Mouse (Mus musculus) spleen, postnatal 36 days (tissue): ENCODE measurements around the gene Ccnjl.

ENCODE experiments used
- DNase-seq, 2 experiments: peaks; one replicate each; pipeline ENCODE4 v3.0.0; 2022; ENCODE audit warnings: low spot score in 2 of 2, mixed read lengths in 1 of 2

Ccnjl gene

DNA sequence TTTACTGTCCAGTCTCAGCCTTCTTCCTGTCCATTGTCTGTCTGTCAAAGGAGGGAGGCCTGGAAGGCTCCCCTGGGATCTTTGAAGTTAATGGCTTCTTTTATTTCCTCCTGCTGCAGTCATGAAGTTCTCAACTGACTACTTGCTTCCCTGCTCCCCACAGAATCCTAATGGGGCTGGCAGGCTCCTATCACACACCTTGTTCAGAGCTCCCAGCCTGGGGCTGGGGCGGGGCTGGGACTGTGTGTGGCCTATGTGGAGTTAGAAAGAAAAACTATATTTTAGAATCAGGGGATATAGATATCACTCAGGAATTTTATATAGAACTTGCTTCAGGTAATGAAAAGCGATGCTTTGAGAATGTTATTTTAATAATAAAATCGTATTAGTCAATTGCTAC is 8.1 kb upstream of the Ccnjl start:
- no peak for DNase-seq

DNA sequence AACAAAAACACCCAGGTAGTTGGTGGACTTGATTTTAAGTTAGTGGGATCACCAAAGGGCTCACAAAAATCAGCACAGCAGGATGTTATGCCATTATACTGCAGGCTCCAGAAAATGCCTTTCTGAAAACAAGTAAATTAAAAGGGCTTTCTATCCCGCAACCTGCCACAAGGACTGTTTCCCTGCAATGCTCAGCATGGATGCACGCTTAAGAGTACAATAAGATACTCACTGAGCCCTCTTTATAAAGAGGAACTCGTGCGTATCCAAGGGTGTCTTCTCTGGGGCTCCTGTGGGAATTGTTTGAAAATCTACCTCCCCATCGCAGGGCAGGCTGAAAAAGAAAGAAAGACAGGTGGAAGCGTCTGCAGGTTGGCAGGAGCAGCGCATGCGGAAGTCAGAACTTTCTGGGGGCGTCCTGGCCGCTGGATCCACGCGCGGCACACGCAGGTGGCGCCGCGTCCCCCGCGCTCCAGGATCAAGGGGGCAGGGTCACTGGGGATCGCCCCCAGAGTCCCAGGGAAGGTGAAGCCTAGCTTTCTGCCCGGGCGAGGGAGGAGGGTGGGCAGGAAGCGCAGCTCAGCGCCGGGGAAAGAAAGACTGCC is 404 bp upstream of the Ccnjl start:
- DNase-seq, result peak in 1 of 2 experiments; percentile 4

DNA sequence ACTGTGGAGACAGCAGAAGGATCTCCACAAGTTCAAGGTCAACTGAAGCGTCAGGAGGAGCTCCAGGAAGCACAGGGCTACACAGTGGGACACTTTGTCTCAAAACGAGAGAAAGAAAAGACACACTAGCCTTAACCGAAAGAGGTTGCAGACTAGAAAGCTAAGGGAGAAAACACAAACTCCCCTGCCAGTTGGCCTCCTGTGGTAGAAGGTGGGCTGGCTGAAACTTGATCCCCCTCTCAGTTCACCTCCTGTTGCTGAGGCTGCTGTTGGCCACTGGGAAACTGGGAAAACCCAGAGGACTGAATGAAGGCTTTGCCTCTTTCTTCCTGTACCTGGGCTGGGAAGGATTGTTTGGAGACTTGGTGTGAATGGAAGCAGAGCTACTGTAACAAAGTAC is 1.5 kb downstream of the Ccnjl start:
- DNase-seq, result no peak

DNA sequence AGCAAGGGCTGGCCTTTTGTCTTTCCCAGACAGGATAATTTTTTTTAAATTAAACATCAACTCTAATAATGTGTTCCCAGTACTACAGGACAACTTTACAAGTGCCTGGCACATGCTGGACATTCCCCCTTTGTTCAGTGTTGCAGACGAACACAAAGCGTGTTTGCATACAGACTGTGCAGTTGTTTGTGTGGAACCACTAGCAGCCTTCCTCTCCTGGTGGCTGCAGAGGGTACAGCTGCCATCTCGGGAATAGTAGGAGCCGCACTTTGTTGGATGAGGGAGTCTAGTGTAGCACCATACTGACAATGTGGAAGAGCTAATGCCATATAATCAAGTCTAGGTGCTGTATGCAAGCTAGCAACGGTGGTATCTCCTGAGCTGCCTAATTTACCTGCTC is 3.0 kb downstream of the Ccnjl start:
- no peak for DNase-seq

DNA sequence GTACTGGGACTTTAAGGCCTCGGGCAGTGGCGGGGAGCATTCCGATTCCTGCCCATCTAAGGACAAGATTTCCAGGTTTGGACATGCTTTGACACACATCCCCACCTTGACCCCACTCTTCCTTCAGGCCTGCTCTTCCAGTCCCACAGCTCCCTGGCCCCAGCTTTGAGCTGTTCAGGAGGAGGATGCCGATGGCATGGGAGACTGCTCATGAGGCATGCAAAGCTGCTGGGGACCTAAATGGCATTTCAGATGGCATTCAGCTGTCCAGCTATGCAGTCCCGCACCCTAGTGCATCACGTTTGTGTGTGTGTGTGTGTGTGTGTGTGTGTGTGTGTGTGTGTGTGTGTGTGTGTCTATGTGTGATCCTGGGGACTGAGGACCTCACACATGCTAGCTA is 8.5 kb downstream of the Ccnjl start:
- no peak for DNase-seq

DNA sequence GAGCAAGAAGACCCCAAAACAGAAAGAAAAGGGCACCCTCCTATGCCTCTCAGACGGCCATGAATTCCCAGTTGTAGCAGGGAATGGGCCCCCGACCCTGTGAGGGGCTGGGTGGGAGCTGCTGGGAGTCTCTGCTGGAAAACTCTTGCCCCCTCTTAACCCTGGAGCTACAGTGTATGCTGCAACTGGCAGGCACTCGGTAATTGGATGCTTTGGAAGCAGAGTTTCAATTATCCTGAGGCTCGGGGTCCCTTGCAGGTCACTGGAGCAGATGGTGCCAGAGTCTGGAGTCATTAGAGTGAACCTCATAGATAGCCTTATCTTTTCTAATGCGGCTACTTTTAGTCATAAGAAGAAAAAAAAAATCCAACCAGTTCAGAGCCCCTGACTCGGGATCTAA is 11.3 kb downstream of the Ccnjl start:
- no peak for DNase-seq

DNA sequence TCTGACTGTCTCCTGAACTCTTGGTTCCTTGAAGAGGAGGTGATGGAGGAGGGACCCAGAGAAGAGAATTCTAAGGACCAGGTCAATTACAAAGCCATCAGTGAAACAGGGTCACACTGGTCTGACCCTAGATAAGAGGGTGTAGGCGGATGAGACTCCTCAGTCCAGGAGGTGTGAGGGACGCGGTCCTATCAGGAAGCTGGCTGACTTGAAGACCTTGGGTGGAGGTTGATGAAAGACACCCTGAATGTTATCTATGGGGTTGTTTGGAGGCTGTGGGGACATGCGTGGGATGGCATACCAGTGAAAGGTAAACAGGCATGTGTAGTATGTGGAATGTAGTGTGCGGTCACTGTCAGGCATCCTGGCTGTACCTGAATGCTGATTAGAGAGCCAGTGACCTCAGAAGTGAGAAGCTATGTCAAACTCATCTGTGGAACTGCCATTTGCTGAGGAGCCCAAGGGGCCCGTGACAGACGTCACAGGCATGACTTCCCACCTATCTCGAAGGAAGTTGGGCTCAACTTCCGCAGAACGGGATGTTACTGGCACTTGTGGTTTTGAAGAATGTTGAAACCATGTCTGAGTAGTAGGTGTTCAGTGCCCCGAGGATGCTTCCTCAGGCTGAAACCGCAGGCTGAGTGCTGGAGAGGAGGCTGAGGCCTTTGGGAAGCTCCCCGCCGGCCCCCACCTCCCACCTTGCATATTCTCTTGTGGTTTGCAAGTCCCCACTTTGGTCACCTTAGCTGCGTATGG is 15.3 kb downstream of the Ccnjl start:
- DNase-seq, result no peak

DNA sequence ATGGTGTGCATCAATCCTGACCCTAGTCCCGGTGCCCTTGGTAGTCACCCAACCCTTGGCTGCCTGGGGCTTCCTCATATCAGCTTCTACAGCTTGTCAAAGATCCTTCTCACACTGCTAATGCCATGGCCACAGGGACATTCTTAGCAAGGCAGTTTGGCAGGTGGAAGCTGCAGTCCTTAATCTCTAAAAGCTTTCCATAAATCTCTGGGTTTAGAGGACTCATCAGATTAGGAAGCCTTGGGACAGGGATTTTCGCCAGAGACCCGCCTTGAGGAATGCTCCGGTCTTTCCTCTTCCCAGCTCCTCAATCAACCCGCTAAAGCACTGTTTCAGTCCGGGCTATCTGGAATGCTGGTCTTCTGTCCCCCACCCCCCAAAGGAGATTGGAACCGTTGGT is 16.2 kb downstream of the Ccnjl start:
- DNase-seq, result no peak

DNA sequence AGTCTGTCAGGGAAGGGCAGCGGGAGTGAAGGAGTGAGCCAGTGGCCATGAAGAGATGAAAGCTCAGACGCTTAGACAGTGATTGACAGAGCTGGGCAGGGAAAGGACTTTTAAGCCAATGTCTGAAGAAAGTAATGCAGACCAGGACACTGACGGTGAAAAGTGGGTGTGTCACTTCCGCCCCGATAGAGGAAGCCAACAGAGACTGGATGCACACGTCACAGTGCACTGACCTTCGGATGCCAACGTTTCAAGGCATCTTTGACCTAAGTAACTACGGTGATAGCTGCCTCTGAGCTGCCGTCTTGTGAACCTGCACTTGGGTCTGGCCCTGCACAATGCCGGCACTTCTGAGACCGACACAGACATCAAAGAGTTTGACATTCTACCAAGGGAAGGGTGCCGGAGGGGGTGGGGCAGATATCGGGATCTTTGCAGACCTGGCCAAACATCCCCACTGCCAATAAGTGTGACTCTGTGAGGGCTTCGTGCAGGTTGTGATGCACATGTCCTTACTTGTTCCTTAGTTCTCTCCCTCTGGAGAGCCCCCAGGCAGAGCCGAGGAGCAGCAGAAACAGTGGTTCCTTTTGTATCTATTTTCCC is 17.4 kb downstream of the Ccnjl start:
- DNase-seq, result no peak

DNA sequence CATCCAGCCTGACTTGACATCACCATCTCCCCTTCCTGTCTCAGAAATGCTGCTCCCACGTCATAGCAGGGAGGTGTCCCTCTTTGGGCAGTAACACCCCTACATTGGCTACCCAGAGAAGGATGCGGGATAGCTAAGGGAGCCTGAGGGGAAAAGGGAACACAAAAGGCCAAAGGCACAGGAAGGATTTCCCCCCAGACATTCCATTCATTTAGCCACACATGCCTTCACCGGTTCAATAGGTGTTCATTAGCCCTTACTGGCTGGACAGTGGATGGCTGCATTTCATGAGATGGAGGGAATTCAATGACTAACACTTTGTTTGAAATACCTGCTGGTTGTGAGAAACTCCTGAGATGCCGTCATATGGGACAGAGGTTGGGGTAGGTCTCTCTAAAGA is 18.1 kb downstream of the Ccnjl start:
- DNase-seq, result no peak

DNA sequence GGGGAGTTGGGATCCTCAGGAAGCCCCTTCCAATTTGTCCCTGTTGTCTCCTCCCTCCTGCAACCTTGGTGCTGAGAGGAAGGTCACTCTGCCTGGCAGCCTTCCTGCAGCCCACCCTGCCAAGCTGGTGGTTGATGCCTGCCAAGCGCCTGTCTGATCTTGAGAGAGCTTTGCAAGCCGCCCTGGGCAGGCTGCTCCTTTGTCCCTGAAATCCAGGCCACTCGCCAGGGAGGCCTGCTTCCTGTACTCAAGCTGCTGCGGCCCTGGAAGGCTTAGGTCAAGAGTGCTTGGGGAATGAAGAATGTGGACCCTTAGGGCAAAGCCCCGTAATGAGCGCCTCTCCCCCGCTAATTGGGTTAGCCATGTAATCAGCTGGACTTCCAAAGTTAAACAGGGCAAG is 19.6 kb downstream of the Ccnjl start:
- DNase-seq, result peak in 1 of 2 experiments; percentile 3

DNA sequence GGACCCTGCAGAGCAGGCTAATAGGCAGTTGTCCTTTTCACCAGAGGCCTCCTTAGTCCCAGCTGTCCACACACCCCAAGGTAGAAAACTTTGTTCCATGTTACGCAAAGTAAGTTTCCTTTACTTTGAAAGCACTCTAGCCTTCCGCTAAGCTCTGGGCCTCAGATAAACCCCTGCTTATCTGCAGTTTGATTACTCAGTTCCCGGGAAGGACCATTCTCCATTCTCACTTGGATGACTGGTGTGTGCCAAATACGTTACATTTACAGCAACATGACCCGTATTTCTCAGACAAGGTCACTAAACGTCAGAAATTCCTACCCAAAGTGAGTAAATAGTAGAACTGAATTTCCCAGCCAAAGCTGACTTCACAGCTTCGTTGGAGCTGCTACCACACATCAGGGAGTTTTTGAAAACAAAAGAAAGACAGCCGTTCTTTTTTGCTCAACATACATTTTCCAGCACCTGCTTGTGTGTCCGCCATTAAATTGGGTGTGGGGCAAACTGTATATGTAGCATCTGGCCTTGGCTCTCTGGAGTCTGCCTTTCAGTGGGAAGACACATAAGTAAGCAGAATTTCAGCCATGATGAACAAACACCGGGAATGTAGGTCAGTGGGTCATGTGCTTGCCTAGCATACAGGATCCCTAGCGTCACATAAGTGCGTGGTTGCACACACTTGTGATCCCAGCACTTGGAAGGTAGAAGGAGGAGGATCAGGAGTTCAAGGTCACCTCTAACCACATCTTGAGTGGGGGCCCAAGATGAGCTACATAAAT is 20.3 kb downstream of the Ccnjl start:
- no peak for DNase-seq

DNA sequence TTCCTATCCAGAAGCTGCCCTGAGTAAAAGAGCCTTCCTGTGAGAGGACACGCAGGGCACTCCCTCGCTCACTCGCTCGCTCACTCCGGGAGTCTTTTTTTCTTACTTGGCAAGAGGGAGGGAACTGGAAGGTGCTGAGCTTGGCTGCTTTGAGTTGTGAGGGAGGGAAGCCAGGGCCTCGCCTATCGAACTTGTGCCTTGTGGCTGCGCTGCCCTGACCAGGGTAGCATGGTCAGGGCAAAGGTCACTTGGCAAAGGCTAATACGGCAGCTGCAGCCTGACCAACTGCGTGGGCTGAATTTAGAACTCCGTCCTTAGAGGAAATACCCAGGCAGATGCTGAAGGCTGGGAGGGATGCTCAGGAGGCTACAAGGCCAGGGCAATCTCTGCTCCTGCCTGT is 21.1 kb downstream of the Ccnjl start:
- DNase-seq, result peak in 1 of 2 experiments; percentile 2

DNA sequence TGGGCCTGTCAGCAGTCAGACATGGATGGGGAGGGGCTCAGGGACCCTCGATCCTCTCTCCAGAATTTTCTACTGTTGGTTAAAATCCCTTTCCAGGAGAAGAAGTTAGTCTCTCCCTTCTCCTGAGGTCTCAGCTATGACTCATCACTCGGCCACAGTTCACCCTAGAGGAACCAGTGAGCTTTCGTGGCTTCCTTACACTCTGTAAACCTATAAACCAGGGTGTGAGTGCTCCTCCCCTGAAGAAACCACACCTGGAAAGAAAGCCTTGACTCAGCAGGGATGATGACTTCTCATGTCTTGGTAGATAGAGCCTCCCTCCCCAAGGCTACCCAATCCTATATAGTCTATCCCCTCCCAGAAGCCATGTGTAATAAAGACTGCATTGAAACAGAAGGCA is 23.2 kb downstream of the Ccnjl start:
- no peak for DNase-seq

DNA sequence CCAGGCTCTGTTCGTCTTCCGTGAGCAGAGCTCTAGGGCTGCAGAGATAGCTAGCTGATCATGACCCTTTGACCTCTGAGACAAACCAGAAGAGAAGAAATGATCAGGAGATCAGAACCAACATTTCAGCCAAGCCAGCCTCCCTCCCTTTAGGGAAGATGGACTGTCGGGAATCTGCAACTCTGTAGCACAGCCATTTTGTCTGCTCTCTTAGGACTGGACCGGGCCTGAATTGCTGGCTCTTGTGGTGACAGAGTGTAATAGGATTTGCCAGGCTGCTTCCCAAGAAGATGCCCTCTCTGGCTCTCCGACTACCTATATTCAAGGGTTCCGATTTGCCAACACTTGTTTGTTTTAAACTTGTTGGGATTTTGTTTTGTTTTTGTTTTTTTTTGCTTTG is 24.1 kb downstream of the Ccnjl start:
- no peak for DNase-seq

DNA sequence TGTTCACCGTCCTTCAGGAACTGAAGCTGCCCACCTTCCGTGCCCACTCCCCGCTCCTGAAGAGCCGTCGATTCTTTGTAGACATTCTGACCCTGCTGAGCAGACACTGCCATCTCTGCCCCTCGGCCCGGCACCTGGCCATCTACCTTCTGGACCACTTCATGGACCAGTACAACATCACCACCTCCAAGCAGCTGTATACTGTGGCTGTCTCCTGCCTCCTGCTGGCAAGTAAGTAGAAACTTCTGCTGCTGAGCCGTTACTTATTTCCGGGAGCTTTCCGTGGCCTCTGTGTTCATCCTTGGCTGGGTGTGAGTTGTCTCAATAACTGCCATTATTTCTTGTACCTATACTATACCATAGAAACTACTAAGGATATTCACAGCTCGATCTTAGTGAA is 28.0 kb downstream of the Ccnjl start:
- no peak for DNase-seq

DNA sequence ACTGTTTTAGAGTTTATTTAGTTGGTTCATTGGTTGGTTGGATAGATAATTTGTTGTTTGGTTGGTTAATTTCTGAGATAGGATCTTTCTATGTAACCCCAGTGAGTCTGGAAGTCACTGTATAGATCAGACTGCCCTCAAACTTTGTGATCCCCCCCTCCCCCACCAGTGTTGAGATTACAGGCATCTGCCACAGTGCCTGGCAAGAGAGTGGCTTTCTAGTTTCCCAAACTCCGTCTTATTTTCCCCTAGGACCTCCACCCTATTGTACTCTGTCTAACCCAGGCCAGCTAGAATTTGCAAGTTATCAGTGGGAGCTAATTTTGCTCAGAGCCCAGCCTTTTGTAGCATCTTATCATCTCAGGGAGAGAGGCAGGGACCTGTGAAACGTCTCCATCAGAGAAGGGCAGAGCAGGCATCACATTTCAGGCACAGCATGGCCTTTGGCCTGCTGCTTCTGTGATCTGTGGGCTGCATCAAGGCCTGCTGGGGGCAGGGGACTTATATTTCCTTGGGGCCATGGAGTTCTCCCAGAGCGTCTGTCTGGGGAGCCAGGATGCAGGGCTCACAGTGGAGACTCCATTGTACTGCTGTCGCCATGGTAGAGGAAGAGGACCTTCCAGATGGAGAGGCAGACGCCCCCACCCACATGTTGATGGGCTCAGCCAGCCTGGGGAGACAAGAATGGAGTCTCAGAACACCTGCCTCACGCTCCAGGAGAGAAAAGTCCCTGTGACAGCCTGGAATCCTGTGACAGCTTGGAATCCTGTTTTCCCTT is 31.1 kb downstream of the Ccnjl start:
- no peak for DNase-seq

DNA sequence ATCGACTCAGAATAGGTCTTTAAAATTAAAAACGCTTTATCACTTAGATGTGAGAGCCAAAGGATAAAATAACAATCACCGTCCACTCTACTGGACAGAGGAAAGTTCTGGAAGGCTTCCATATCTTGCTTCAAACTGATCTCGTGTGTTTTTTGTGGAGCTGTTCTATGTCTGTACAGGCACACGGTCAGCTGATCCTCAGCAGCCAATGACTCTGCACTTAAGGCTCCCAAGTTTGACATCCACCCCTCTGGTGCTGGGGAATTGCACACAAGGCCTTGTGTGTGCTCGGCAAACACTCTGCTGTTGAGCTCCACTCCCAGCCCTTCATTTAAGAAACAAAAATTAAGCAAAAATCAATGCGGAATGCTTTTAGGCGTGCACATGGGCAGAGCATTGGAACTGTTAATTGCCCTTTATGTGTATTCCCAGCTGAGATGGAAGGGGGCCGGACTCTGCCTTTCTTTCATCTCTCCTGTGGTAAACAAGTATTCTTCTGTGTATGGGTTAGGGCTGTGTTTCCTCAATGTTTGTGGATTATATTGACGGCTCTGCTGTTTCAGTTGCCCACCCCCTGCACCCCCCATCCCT is 35.2 kb downstream of the Ccnjl start:
- no peak for DNase-seq

DNA sequence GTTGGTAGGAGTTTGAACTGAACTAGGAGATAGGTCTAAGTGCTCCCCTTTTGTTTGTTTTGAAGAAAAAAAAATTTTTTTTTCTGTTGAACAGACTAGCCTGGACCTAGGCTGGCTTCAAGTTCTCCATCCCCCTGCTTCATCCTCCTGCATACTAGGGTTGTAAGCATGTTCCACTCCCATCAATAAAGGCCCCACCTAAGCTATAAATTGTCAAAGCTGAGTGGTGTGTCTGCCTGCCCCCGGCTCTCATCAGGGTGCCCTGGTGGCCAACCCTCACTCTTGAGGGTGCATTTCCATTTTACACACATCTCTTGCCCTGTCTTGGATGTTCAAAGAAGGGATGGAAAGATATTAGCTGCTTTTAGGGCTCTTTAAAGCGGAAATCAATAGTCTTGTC is 36.8 kb downstream of the Ccnjl start:
- no peak for DNase-seq

DNA sequence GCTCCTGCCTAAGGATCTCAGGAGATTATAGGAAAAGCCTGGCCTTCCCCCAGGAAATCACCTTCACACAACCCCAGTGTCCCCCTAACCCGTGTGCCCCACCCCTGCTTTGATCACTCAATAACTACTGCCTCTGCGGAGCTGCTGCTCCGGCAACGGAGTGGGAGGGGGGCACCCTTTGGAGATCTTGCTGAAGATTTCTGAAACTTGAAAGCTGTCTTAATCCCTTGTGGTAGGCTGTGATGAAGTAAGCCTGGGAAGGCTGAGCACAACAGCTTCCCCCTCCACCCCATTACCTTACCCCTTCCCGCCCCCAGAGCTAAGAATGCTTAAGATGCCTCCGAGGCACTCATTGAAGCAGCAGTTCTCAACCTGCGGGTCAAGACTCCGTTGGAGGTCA is 37.3 kb downstream of the Ccnjl start:
- DNase-seq, result no peak

DNA sequence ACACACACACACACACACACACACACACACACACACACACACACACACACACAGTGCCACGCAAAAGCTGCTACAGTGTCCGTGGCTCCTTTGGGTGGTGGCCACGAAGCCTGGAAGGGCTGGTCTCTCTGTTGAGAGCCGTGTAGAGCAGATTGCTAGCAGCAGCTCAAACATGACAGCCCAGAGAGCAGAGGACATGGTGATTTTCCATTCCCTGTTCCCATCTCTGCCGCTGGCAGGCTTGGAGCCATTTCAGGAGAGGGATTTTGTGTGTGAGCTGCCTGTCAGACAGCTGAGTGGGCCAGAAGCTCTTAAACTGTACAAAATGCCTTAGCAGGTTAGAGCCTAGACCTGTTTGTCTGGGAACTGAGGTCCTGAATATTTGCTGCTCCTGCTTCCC is 38.1 kb downstream of the Ccnjl start:
- DNase-seq, result no peak
